ENCODE assay signal across 25 mouse cellular contexts in the genomic region with DNA sequence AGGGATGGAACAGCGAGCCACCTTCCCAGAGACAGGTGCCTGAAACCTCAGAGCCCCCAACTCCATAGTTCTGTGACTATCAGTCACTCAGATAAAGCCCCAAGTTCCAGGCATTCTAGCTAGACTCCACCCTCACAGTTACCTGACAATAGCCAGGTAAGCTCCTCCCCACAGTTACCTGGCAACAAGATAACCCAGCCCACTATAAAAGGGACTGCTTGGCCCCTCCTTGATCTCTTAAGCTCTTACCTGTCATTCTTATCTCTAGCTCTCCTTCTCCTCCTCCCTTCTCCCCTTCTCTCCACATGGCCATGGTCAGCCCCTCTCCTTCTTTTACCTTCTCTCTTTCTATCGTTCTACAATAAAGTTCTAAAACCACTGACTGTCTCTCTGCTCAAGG.
DNase-seq lines count a peak whose midpoint lies in the region; ATAC-seq and TF ChIP-seq lines count a peak whose summit lies in the region.
"Had no signal": no experiment of that assay in that cellular context is flagged by ENCODE, and none has a peak within 500 bp of the region (broad histone marks: within the 10 kb centered on the region; RNA-seq: fewer than 3 reads in every experiment).

No protein-coding gene starts in this region.

- no peaks in the 10 kb centered on the region for H3K4me1 ChIP-seq in stomach, embryonic 14.5 days (ENCODE audit: control insufficient read depth, insufficient read depth, low read length)
- H3K4me1 ChIP-seq in stomach, postnatal 0 days (replicated peaks; ENCODE audit: control insufficient read depth, insufficient read depth), result no peaks in the 10 kb centered on the region
- peaks cover 9% of the 10 kb centered on the region for H3K4me1 ChIP-seq in intestine, embryonic 16.5 days (ENCODE audit: control insufficient read depth, insufficient read depth, low read length)
- H3K4me1 ChIP-seq in small intestine, adult 2 months (ENCODE audit: control insufficient read depth, insufficient read depth, insufficient read length, low read length), result peaks cover 12% of the 10 kb centered on the region
- H3K4me1 ChIP-seq: embryonic facial prominence, embryonic 12.5 days; embryonic facial prominence, embryonic 15.5 days; heart, embryonic 10.5 days; heart, embryonic 13.5 days had no signal

- peak; percentile 63; the same call in 1 of the 2 replicates for ATAC-seq in stomach, embryonic 14.5 days (ENCODE audit: insufficient number of reproducible peaks, insufficient read depth, low FRiP score, low read depth)
- ATAC-seq in stomach, postnatal 0 days (ENCODE audit: low FRiP score, low TSS enrichment), result no peak
- ATAC-seq in intestine, embryonic 16.5 days, result peak; percentile 93
- no peak for ATAC-seq in monocyte, adult 5-6 weeks (replicated peaks; ENCODE audit: insufficient number of reproducible peaks, low FRiP score, low TSS enrichment, poor library complexity, severe bottlenecking)
- ATAC-seq: forebrain, embryonic 14.5 days; forebrain, postnatal 0 days; Patski had no signal

- no peaks in the 10 kb centered on the region for H3K36me3 ChIP-seq in stomach, embryonic 14.5 days (ENCODE audit: control insufficient read depth, insufficient read depth, low read length)
- H3K36me3 ChIP-seq in stomach, postnatal 0 days (ENCODE audit: control insufficient read depth, insufficient read depth, low read length), result no peaks in the 10 kb centered on the region
- H3K36me3 ChIP-seq in intestine, embryonic 16.5 days (ENCODE audit: control insufficient read depth, insufficient read depth, low read length), result no peaks in the 10 kb centered on the region
- H3K36me3 ChIP-seq in small intestine, adult 2 months (ENCODE audit: control insufficient read depth, insufficient read depth, low read length), result no peaks in the 10 kb centered on the region
- H3K36me3 ChIP-seq: embryonic facial prominence, embryonic 12.5 days; embryonic facial prominence, embryonic 15.5 days; heart, embryonic 10.5 days; heart, embryonic 13.5 days had no signal

- H3K27me3 ChIP-seq in stomach, embryonic 14.5 days (ENCODE audit: control insufficient read depth, insufficient read depth, low read length), result no peaks in the 10 kb centered on the region
- H3K27me3 ChIP-seq in stomach, postnatal 0 days (ENCODE audit: control insufficient read depth, insufficient read depth, low read length), result no peaks in the 10 kb centered on the region
- H3K27me3 ChIP-seq in intestine, embryonic 16.5 days (replicated peaks; ENCODE audit: control insufficient read depth, insufficient read depth, low read length), result no peaks in the 10 kb centered on the region
- H3K27me3 ChIP-seq in small intestine, adult 2 months (ENCODE audit: control insufficient read depth, insufficient read depth, low read length), result no peaks in the 10 kb centered on the region
- H3K27me3 ChIP-seq: embryonic facial prominence, embryonic 12.5 days; embryonic facial prominence, embryonic 15.5 days; heart, embryonic 13.5 days; Patski had no signal

- H3K4me3 ChIP-seq in stomach, embryonic 14.5 days (ENCODE audit: low read depth, low read length), result no peak overlapping the region
- H3K4me3 ChIP-seq in stomach, postnatal 0 days (ENCODE audit: low read depth, low read length), result no peak overlapping the region
- no peak overlapping the region for H3K4me3 ChIP-seq in intestine, embryonic 16.5 days (ENCODE audit: low read length)
- no peak overlapping the region for H3K4me3 ChIP-seq in small intestine, adult 2 months (ENCODE audit: low read depth, low read length)
- H3K4me3 ChIP-seq: embryonic facial prominence, embryonic 12.5 days; embryonic facial prominence, embryonic 15.5 days; heart, adult 2 months; heart, embryonic 10.5 days; heart, embryonic 13.5 days had no signal

- no peak for TF ChIP-seq EP300 in stomach, postnatal 0 days (optimal IDR thresholded peaks at IDR 0.05)

- H3K9ac ChIP-seq in stomach, embryonic 14.5 days (replicated peaks; ENCODE audit: low read depth, low read length), result no peak overlapping the region
- no peak overlapping the region for H3K9ac ChIP-seq in stomach, postnatal 0 days (ENCODE audit: low read length)
- no peak overlapping the region for H3K9ac ChIP-seq in intestine, embryonic 16.5 days (ENCODE audit: low read depth, low read length)
- H3K9ac ChIP-seq: embryonic facial prominence, embryonic 12.5 days; embryonic facial prominence, embryonic 15.5 days; forebrain, postnatal 0 days; heart, embryonic 13.5 days; hindbrain, embryonic 14.5 days had no signal

- no peak for DNase-seq in stomach, postnatal 0 days (ENCODE audit: low spot score)
- DNase-seq in spleen, adult 18-20 months, result no peak
- no peak for DNase-seq in right cerebral cortex, postnatal 36 days (ENCODE audit: low spot score in 2 of 2)
- DNase-seq: adrenal gland, postnatal 10 days; adrenal gland, postnatal 36 days; cerebellum, adult 18-20 months; cerebellum, adult 9-10 months; cerebellum, postnatal 14 days; forebrain, postnatal 0 days; gastrocnemius, postnatal 10 days; gastrocnemius, postnatal 36 days; heart, adult 2 months; heart, postnatal 14 days; heart, postnatal 4 days had no signal

- H3K9me3 ChIP-seq in stomach, embryonic 14.5 days (ENCODE audit: control insufficient read depth, low read depth, low read length), result no peaks in the 10 kb centered on the region
- no peaks in the 10 kb centered on the region for H3K9me3 ChIP-seq in stomach, postnatal 0 days (ENCODE audit: control insufficient read depth, low read length)
- no peaks in the 10 kb centered on the region for H3K9me3 ChIP-seq in intestine, embryonic 16.5 days (ENCODE audit: control insufficient read depth, low read length)
- H3K9me3 ChIP-seq: embryonic facial prominence, embryonic 12.5 days; embryonic facial prominence, embryonic 15.5 days; heart, embryonic 10.5 days; heart, embryonic 13.5 days had no signal

- no peak for TF ChIP-seq POLR2A in small intestine, adult 2 months (IDR thresholded peaks at IDR 0.05; ENCODE audit: low read depth, low read length)

- no peak overlapping the region for H3K27ac ChIP-seq in stomach, embryonic 14.5 days (ENCODE audit: low read length)
- H3K27ac ChIP-seq in stomach, postnatal 0 days (replicated peaks), result no peak overlapping the region
- H3K27ac ChIP-seq in intestine, embryonic 16.5 days (ENCODE audit: low read length), result 0 out of 2 replicates have a peak overlapping the region, but pooled peaks have one; percentile 51
- H3K27ac ChIP-seq in small intestine, adult 2 months (ENCODE audit: insufficient read depth, low read depth, low read length), result peak overlapping the region; percentile 7; the same call in 1 of the 2 replicates
- H3K27ac ChIP-seq: embryonic facial prominence, embryonic 12.5 days; embryonic facial prominence, embryonic 15.5 days; heart, adult 2 months; heart, embryonic 10.5 days; heart, embryonic 13.5 days; hindbrain, embryonic 14.5 days had no signal

- H3K4me2 ChIP-seq in stomach, embryonic 14.5 days (replicated peaks; ENCODE audit: low read depth, low read length), result no peak overlapping the region
- no peak overlapping the region for H3K4me2 ChIP-seq in stomach, postnatal 0 days (replicated peaks; ENCODE audit: low read depth)
- no peak overlapping the region for H3K4me2 ChIP-seq in intestine, embryonic 16.5 days (ENCODE audit: low read depth, low read length)
- H3K4me2 ChIP-seq: embryonic facial prominence, embryonic 12.5 days; embryonic facial prominence, embryonic 15.5 days; heart, embryonic 13.5 days; hindbrain, embryonic 14.5 days had no signal

- 76% methylated on average over 2 of the region's 2 CpGs for whole genome bisulfite sequencing in stomach, embryonic 14.5 days
- 71% methylated on average over 2 of the region's 2 CpGs for WGBS in stomach, postnatal 0 days
- WGBS in intestine, embryonic 16.5 days, result 61% methylated on average over 2 of the region's 2 CpGs
- WGBS in small intestine, adult 2 months, result 35% methylated on average over 2 of the region's 2 CpGs

- no peak for TF ChIP-seq CTCF in stomach, postnatal 0 days (IDR thresholded peaks at IDR 0.05; ENCODE audit: low read depth)
- no peak for TF ChIP-seq CTCF in small intestine, adult 2 months (IDR thresholded peaks at IDR 0.05; ENCODE audit: extremely low read depth, insufficient read length, insufficient replicate concordance, low read depth, low read length)

Comparison
In these comparisons a context has a peak if more than half of its experiments do, and no peak if none do; other contexts are left out.
1. ATAC-seq: peak in stomach, embryonic 14.5 days (single experiment) and intestine, embryonic 16.5 days (single experiment); none in stomach, postnatal 0 days (single experiment) and monocyte, adult 5-6 weeks (single experiment).
2. H3K27ac ChIP-seq: peak in intestine, embryonic 16.5 days (single experiment) and small intestine, adult 2 months (single experiment); none in stomach, embryonic 14.5 days (single experiment) and stomach, postnatal 0 days (single experiment).